In genomic region chr10:29198642-29199041, GRCm38 (mm10) we compare ENCODE assay signal across 21 mouse cellular contexts. TPM values are rescaled to one million over a fixed set of nuclear protein-coding genes. Genes with fewer than 3 reads are reported as not detected.
DNase-seq lines count a peak whose midpoint lies in the region; ATAC-seq lines count a peak whose summit lies in the region.
"Had no signal": no experiment of that assay in that cellular context is flagged by ENCODE, and none has a peak within 500 bp of the region (broad histone marks: within the 10 kb centered on the region; RNA-seq: fewer than 3 reads in every experiment).

Gene Gm49353, plus strand, starts transcription at chr10:29198954.

- no peaks in the 10 kb centered on the region for H3K9me3 ChIP-seq in forebrain, embryonic 16.5 days (ENCODE audit: control insufficient read depth, low read length)
- peaks cover 13% of the 10 kb centered on the region for H3K9me3 ChIP-seq in forebrain, embryonic 10.5 days
- no peaks in the 10 kb centered on the region for H3K9me3 ChIP-seq in midbrain, embryonic 15.5 days

- intact Hi-C loops in heart, postnatal 14 days (cut with DNase I) = no loop called here

- H3K4me1 ChIP-seq in forebrain, embryonic 16.5 days (replicated peaks; ENCODE audit: control insufficient read depth, insufficient read depth, low read length) = no peaks in the 10 kb centered on the region
- H3K4me1 ChIP-seq in forebrain, embryonic 10.5 days = no peaks in the 10 kb centered on the region
- H3K4me1 ChIP-seq in midbrain, embryonic 15.5 days = no peaks in the 10 kb centered on the region

- H3K9ac ChIP-seq in forebrain, embryonic 16.5 days (replicated peaks; ENCODE audit: low read depth, low read length) = no peak within 1 kb of the TSS
- H3K9ac ChIP-seq in midbrain, embryonic 15.5 days = no peak within 1 kb of the TSS

- no peak for DNase-seq in forebrain, embryonic 10.5 days (ENCODE audit: extremely low spot score, low spot score)
- DNase-seq in left cerebral cortex, adult 18-20 months (ENCODE audit: low spot score in 2 of 2) = no peak
- DNase-seq in left cerebral cortex, adult 9 months (ENCODE audit: low spot score in 2 of 2) = no peak
- no peak for DNase-seq in layer of hippocampus, postnatal 14 days (ENCODE audit: low spot score in 2 of 2)
- no peak for DNase-seq in heart, postnatal 14 days
- no peak for DNase-seq in lung, postnatal 25 days (ENCODE audit: low spot score)
- DNase-seq: adrenal gland, postnatal 25 days; cerebellum, postnatal 14 days; gastrocnemius, adult 2 months; heart, adult 18-20 months; kidney, adult 8-10 months; kidney, postnatal 36 days; liver; lung, adult 18-20 months had no signal

- no peak for ATAC-seq in forebrain, embryonic 16.5 days
- no peak for ATAC-seq in midbrain, embryonic 15.5 days (replicated peaks)

- H3K4me2 ChIP-seq in forebrain, embryonic 16.5 days (ENCODE audit: low read length) = no peak within 1 kb of the TSS
- no peak within 1 kb of the TSS for H3K4me2 ChIP-seq in midbrain, embryonic 15.5 days

- H3K4me3 ChIP-seq in forebrain, embryonic 16.5 days (replicated peaks; ENCODE audit: low read length) = no peak within 1 kb of the TSS
- H3K4me3 ChIP-seq in forebrain, embryonic 10.5 days = no peak within 1 kb of the TSS
- no peak within 1 kb of the TSS for H3K4me3 ChIP-seq in midbrain, embryonic 15.5 days
- H3K4me3 ChIP-seq: gastrocnemius, adult 2 months had no signal

- 91% methylated on average over 7 of the region's 7 CpGs for WGBS in forebrain, embryonic 16.5 days
- 95% methylated on average over 7 of the region's 7 CpGs for WGBS in forebrain, embryonic 10.5 days
- whole genome bisulfite sequencing in midbrain, embryonic 15.5 days = 91% methylated on average over 7 of the region's 7 CpGs

- H3K36me3 ChIP-seq in forebrain, embryonic 16.5 days (ENCODE audit: control insufficient read depth, insufficient read depth) = peaks cover 54% of the 10 kb centered on the region
- H3K36me3 ChIP-seq in forebrain, embryonic 10.5 days (replicated peaks) = peaks cover 70% of the 10 kb centered on the region
- H3K36me3 ChIP-seq in midbrain, embryonic 15.5 days (replicated peaks) = peaks cover 51% of the 10 kb centered on the region

- H3K27me3 ChIP-seq in forebrain, embryonic 16.5 days (replicated peaks; ENCODE audit: control insufficient read depth, insufficient read depth, low read length) = no peaks in the 10 kb centered on the region
- H3K27me3 ChIP-seq in forebrain, embryonic 10.5 days (ENCODE audit: poor library complexity, severe bottlenecking) = no peaks in the 10 kb centered on the region
- H3K27me3 ChIP-seq in midbrain, embryonic 15.5 days (replicated peaks) = no peaks in the 10 kb centered on the region

- H3K27ac ChIP-seq in forebrain, embryonic 16.5 days (ENCODE audit: low read length) = no peak within 1 kb of the TSS
- no peak within 1 kb of the TSS for H3K27ac ChIP-seq in forebrain, embryonic 10.5 days
- no peak within 1 kb of the TSS for H3K27ac ChIP-seq in midbrain, embryonic 15.5 days
- H3K27ac ChIP-seq: gastrocnemius, adult 2 months; macrophage had no signal

RNA-seq across cellular contexts. Expression of gene Gm49353, which starts in this region (rescaled TPM):
- polyA plus RNA-seq in forebrain, embryonic 16.5 days (2015; fragmentation: Nextera tagmentation; extraction: Ambion mirVana) = 16.3 and 18.5 TPM in 2 replicates
- polyA plus RNA-seq in forebrain, embryonic 10.5 days (2016; fragmentation: Nextera tagmentation; extraction: Ambion mirVana) = 0.39 and 1.0 TPM in 2 replicates
- 10 to 100 TPM; 17.1 to 28.3 TPM for total RNA-seq in left cerebral cortex, adult 18-20 months (2021)
- total RNA-seq in layer of hippocampus, postnatal 14 days (2021) = 10 to 100 TPM; 25.5 to 30.4 TPM
- 10.6 and 12.3 TPM in 2 replicates for polyA plus RNA-seq in midbrain, embryonic 15.5 days (2015; fragmentation: Nextera tagmentation; extraction: Ambion mirVana)
- total RNA-seq in heart, postnatal 14 days (2021) = not detected
- total RNA-seq: adrenal gland, postnatal 25 days; gastrocnemius, adult 2 months; heart, adult 18-20 months; monocyte, adult 5-6 weeks had no signal
- polyA plus RNA-seq: embryonic facial prominence, embryonic 11.5 days; heart, postnatal 0 days; macrophage; spleen, adult 2 months had no signal

Comparison
In these comparisons a context has a peak if more than half of its experiments do, and no peak if none do; other contexts are left out.
1. RNA of gene Gm49353 (total RNA-seq): 25.5 to 30.4 TPM in layer of hippocampus, postnatal 14 days and 17.1 to 28.3 TPM in left cerebral cortex, adult 18-20 months; not detected in heart, postnatal 14 days; every median in the first group is over 10 times any median in the second.